Mouse (Mus musculus) cerebellum, adult 11 months (tissue): ENCODE measurements around the gene Tars2.
"Not testable (repeated sequence)": the region's sequence is repeated elsewhere in the genome, so short reads cannot be mapped to it uniquely, and the experiment has no call there.

Experiments used
- DNase-seq: peaks from one replicate; pipeline ENCODE4 v3.0.0; 2022

The Tars2 gene

DNA sequence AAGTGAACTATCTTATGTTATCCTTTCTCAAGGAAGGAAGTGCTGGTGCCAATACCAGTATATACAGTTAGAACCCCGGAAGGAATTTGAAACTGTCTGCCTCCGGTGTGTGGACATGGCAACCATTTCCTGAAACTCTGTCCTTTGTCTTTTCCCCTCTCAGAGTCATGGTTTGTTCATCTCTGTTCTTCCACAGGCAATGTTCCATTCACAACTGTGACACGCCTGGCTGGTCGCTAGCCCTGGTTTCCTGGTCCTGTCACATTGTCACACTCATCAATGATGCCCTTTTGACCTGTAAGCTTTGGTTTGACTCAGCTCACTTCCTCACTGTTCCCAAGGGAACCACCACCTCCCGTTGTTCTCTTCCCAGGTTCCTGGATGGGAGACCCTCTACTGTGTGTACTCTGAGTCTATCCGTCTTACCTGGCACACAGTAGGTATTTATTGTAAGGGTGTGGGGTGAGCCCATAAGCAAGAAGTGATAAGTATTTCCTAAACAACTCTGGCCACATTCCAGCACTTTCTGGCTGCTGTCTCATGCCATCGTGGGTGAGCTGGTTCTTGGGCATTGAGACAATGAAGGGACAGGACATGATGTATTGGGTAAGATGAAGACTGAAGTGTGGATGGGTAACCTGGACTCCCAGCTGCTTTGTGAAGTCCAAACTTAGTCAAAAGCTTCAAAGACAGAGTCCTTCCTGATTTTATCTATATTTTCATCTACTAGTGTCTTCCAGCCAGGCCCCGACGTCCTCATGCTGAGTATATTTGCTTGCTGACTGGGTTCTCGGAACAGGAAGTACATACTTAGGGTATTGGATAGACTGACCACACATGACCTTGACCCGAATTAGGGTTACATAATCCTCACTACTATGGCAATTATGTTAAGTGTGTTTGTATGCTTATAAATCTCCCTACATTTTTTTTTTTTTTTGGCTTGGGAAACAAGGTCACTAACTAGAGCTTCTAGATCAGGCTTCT, 65.9 kb downstream of the Tars2 start:
- DNase-seq, result no peak

DNA sequence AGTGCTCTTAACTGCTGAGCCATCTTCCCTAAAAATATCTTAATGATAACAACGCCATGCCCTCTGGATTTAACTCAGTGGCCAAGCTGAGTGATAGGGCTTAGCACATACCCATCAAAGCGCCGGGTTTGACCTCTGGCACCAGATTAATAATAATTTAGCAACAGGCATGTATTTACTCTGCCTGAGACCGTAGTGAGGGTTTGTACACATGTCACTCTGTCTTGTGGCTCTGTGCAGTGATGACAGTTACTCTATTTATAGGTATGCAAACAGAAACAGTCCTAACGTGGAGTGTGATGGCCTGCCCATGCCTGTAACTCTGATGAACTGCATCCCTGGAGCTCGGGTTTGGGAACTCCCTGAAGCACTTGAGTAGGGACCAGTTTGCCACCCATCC, 67.3 kb downstream of the Tars2 start:
- no peak for DNase-seq

DNA sequence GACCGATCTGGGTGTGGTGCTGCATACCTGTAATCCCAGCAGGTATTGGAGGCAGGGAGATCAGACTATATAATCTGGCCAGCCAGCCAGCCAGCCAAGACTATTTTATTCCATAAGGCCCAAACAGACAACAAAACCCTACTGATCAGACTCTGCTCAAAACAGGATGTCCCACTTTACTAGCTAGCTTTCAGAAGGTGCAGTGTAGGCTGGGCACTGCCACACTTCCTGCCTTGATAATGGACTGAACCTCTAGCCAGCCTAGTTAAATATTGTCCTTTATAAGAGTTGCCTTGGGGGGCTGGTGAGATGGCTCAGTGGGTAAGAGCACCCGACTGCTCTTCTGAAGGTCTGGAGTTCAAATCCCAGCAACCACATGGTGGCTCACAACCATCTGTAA, 69.5 kb downstream of the Tars2 start:
- DNase-seq, result not testable (repeated sequence)
